Mouse (Mus musculus) cerebellum, adult 9-10 months (tissue): ENCODE data around the gene Cntnap2.
A peak's percentile ranks its signal among the peaks of the same experiment; 100 is the strongest.

Source experiments
- DNase-seq: peaks from one replicate; pipeline ENCODE4 v3.0.0; 2022

The Cntnap2 gene

DNA sequence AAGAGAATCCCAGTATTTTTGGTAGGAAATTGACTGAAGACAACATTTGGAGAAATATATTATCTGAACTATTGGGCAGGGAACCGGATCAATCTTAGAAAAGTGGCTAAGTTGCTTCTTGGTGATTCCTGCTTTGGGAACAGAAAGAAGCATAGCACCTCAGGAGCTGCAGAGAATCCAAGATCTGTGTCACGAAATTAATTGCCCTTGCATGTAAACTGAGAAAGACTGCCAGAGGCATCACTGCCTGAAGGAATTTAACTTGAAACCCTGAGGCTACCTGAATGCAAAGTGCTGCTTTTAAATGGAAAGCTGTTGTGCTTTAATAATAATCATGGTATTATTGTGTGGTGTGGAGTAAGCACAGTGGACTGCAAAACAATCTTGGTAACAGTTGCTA lies 286.2 kb downstream of the Cntnap2 start:
- no peak for DNase-seq

DNA sequence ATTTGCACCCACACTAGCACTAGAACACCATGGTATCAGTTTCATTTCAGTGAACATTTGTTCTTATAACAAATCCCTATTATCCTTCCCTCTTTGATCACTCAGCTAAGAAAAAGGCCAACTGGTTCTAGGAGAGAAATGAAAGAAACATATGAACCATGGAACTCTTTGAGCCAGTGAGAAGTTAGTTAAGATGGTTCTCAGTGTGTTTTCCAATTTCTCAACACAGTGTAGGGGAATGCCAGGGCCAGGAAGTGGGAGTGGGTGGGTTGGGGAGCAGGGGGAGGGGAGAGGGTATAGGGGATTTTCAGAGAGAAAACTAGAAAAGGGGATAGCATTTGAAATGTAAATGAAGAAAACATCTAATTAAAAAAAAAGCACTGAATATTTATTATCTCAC lies 286.8 kb downstream of the Cntnap2 start:
- no peak for DNase-seq

- peak; percentile 52 for DNase-seq
These were observed 307.3 kb downstream of the Cntnap2 start for GRCm38 (mm10) chr6:45366442-45366841.

DNA sequence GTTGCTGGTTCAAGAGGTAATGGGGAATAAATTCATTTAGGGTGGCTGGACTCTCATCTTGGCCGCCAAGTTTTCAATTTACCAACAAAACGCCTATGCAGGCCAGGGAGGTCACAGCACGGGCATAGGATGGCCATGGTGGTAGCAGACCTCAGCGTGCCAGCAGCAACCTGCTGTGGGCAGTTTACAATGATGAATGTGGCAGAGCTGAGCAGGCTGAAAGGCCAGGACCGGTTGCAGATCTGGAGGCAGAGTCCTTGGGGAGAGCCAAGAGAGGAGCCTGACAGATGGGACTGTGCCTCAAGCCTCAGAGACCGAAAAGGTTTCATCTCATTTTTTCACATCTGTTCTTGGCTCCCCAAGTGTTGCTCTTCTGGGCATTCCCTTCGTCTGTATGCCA lies 322.0 kb downstream of the Cntnap2 start:
- DNase-seq, result peak; percentile 58

DNA sequence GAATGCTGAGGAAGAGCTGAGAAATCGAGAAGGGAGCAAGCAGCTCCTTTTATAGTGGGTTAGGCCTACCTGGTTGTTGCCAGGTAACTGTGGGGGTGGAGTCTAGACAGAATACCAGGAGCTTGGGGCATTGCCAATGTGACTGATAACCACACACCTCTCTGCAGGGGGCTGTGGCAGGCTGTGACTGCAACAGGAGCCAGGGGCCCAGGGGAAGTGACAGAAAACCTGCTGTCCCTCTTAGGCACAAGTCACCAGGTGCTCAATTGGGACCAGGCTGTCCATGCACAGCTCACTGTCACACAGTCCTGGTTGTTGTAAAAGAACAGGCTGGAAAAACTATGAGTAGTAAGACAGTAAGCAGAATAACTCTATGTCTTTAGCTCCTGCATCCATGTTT lies 329.9 kb downstream of the Cntnap2 start:
- peak; percentile 25 for DNase-seq

- DNase-seq, result no peak
These were observed 354.5 kb downstream of the Cntnap2 start for GRCm38 (mm10) chr6:45413629-45414028.

GRCm38 (mm10) chr6:45455424-45455823 lies 396.3 kb downstream of the Cntnap2 start:
- DNase-seq, result no peak

DNA sequence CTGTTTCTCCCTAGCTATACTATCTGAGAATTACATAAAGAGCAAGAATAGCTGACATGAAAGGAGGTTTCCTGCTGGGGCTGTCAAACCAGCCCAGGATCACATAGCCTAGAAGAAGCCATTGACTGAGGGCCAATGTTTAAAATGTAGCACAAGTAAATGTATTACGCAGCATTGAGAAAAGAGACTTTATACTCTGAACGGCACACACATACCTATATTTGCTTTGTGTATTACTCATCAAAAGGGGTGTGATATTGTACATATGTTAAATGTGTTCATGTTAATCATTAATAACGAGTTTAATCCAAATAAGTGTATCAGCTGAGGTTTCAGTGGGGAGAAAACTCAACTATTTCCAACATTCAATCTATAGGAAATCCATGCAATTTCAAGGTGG lies 459.1 kb downstream of the Cntnap2 start:
- peak; percentile 29 for DNase-seq

GRCm38 (mm10) chr6:45536999-45537398 lies 477.8 kb downstream of the Cntnap2 start:
- DNase-seq, result no peak

GRCm38 (mm10) chr6:45544319-45544875 lies 485.2 kb downstream of the Cntnap2 start:
- DNase-seq, result peak; percentile 47

- no peak for DNase-seq
These were observed 500.6 kb downstream of the Cntnap2 start for GRCm38 (mm10) chr6:45559724-45560123.

- peak; percentile 82 for DNase-seq
These were observed 525.4 kb downstream of the Cntnap2 start for GRCm38 (mm10) chr6:45584467-45585094.

GRCm38 (mm10) chr6:45589084-45589483 lies 529.9 kb downstream of the Cntnap2 start:
- no peak for DNase-seq

GRCm38 (mm10) chr6:45647017-45647416 lies 587.9 kb downstream of the Cntnap2 start:
- DNase-seq, result no peak

DNA sequence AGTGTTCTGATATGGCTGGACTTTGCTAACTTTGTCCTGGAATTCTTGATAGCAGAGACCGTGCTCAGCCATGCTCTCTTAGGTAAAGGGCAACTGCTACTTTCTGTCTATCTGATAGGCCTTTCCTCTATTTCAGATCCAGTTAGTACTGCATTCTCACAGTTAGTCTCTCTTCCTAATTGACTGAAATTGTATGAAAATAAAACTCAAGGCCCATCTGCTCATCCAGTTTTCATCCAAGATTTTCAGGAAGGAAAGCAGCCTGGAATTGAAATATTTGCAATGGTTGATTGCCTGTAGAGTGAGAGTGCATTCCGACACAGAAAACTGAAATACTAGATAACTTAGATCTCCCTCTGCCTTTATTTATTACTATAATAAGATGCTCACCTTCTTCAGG lies 589.3 kb downstream of the Cntnap2 start:
- DNase-seq, result no peak

DNA sequence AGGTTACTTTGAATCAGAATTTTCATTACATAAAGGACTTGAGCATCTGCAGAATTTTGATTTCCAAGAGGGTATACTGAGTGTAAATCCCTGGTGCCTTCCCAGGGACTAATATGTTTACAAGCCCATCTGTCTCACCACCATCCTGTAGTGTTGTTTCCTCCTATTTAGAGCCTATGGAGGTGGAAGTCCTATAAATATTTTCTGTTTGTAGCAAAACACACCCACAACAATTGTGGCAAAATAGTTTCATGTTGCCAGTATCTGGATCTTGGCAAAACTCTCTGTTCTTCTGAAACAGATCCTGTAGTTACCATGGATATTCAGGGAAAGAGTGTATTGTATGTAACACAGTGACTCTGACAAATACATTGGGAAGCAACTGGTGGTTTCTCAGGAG lies 641.1 kb downstream of the Cntnap2 start:
- DNase-seq, result no peak

GRCm38 (mm10) chr6:45791612-45792011 lies 732.5 kb downstream of the Cntnap2 start:
- DNase-seq, result no peak

DNA sequence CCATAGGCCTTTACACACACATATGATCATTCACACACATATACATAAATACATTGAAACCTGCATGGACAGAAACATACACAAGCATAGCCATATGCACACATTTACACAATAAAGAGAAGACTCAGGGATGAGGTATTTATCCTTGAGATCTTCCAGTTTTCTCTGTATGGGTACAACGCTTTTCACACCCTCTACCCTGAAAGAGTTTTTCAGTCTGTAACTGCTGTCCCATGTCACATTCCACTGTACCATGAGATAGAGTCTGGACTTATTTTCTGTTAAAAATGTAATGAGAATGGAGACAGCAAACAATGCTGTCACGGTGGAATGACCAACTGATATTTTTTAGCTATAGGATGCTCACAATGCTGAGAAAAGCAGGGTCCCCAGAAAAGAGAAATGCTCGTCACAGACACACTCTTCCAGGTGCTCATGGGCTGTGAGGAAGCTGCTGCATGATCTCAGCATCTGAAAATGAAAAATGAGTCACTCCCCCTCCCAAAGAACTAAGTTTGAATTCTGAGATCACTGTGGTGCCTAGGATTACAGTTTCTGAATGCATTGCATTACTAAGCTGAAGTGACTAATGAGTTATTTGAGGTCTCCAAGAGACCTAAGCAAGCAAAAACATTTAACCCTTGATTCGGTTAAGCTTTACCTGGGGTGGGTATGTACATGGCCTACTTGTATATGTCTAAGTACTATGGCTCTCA lies 782.6 kb downstream of the Cntnap2 start:
- no peak for DNase-seq

DNA sequence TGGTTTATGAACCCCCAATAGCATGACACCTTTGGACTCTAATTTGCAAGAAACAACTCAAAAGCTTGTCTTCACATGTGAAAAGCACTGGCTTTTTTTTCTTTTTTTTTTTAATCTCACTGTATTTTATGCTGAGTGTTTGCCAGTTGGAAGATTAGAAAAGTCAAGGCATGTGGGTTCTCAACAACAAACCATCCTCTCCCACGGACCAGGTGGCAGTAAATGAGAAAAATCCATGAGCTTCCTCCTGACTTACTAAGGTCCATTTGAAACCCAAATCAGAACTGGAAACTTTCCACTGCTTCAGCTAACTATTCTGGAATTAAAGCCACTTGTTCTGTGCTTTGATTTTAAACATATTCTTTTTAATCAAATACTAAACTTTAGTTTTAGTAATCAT lies 784.6 kb downstream of the Cntnap2 start:
- no peak for DNase-seq

DNA sequence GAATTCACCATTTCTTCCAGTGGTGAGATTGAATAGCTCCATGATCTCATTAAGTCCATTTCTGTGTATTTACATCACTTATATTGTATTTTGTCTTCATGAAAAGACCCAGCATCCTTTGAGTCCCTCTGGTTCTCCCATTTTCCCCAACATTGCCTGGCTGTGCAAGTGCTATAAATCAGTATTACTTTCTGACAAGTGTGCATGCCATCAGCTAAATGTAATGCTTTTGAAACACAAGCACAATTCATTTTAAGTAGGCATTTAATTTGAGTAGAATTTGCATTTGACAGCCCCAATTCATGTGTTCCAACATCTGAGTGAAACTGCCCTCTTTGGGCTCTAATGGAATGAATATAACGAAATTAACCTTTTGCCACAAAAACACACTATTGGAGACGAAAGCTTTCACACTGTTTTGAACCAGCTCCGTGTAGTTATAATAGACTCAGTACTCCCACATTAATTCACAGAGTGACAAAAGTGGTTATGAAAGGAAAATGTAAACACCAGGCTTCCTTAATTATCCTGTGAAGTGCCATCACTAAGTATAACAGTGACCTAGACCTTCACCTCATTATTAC lies 812.3 kb downstream of the Cntnap2 start:
- no peak for DNase-seq

- DNase-seq, result no peak
These were observed 826.3 kb downstream of the Cntnap2 start for GRCm38 (mm10) chr6:45885486-45885885.

- no peak for DNase-seq
These were observed 828.7 kb downstream of the Cntnap2 start for GRCm38 (mm10) chr6:45887901-45888300.

DNA sequence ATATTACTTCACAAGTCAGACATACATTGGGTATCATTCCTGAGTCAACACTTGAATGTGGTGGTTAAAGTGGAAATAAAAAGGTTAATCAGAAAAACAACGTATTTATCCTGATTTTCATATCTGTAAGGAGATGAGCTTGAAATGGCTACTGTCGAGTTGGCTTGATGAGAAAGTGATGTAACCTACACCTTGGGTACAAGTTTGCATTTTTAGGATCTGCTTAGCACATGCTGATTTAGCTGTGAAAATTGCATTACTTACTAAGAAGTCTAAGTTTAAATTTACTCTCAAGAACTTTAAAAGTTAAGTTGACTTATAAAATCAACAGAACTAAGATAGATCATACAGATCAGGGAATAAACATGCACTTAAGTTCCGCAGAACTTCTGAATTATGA lies 879.1 kb downstream of the Cntnap2 start:
- DNase-seq, result no peak

GRCm38 (mm10) chr6:45938775-45939174 lies 879.6 kb downstream of the Cntnap2 start:
- no peak for DNase-seq
